9 mouse cellular contexts compared by ENCODE assay signal in the genomic region with DNA sequence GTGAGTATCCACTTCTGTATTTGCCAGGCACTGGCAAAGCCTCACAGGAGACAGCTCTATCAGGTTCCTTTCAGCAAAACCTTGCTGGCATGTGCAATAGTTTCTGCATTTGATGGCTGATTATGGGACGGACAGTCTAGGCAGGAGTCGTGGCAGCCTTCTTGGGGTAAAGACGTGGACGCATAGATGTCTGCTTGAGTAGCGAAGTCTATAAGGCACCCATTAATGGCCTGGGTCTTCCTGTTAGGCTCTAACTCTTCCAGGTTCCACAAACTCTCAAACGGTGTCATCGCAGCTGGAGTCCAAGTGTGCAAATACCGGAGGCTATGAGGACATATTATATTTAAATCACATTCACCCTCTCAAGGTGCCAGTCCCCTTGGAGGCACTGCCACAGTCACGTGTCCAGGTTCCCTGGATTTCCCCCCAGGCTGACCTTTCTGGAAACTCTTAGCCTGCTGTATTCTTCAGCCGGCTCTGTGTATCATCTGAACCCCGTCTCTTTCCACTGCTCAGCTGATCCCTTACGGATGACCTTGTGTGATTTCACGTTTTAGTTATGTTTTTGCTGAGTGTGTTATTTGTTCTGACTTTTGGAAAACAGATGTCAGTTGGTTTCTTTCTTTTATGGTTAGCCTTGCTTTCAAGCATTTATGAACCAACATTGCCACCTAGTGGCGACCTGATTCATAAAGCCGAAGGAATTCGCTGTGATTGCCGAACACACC.
DNase-seq lines count a peak whose midpoint lies in the region; ATAC-seq and TF ChIP-seq lines count a peak whose summit lies in the region.
"Had no signal": no experiment of that assay in that cellular context is flagged by ENCODE, and none has a peak within 500 bp of the region (broad histone marks: within the 10 kb centered on the region; RNA-seq: fewer than 3 reads in every experiment).

No protein-coding gene starts in this region.

- TF ChIP-seq POLR2A in MEL (IDR thresholded peaks at IDR 0.05; ENCODE audit: control insufficient read depth in 1 of 2, insufficient read depth in 1 of 2, low read depth in 1 of 2, low read length in 2 of 2, poor library complexity in 1 of 2), result no peak

- no peak overlapping the region for H3K9ac ChIP-seq in MEL (ENCODE audit: control insufficient read depth, low read depth, low read length, poor library complexity, severe bottlenecking)
- H3K9ac ChIP-seq in forebrain, embryonic 15.5 days (replicated peaks), result no peak overlapping the region
- H3K9ac ChIP-seq in lung, embryonic 14.5 days, result no peak overlapping the region
- H3K9ac ChIP-seq: liver, embryonic 15.5 days had no signal

- peaks cover 0 to 1% of the 10 kb centered on the region in 2 experiments; a peak in 1 of 4 replicates for H3K27me3 ChIP-seq in MEL (ENCODE audit: control insufficient read depth in 1 of 2, insufficient read depth in 2 of 2, low read length in 2 of 2)
- no peaks in the 10 kb centered on the region for H3K27me3 ChIP-seq in forebrain, embryonic 15.5 days
- no peaks in the 10 kb centered on the region for H3K27me3 ChIP-seq in lung, embryonic 14.5 days (ENCODE audit: insufficient read depth, low read length)
- H3K27me3 ChIP-seq: liver, embryonic 15.5 days had no signal

- no peak overlapping the region for H3K4me3 ChIP-seq in MEL (ENCODE audit: control insufficient read depth in 1 of 2, insufficient read depth in 1 of 2, low read depth in 2 of 2, low read length in 2 of 2)
- H3K4me3 ChIP-seq in forebrain, embryonic 15.5 days, result peak overlapping the region; percentile 23; the same call in 1 of the 2 replicates
- no peak overlapping the region for H3K4me3 ChIP-seq in lung, embryonic 14.5 days (ENCODE audit: low read depth, low read length)
- H3K4me3 ChIP-seq: liver, embryonic 15.5 days had no signal

- TF ChIP-seq RAD21 in MEL (IDR thresholded peaks at IDR 0.05; ENCODE audit: low read depth, low read length), result peak; percentile 78

- H3K4me2 ChIP-seq in forebrain, embryonic 15.5 days (replicated peaks), result peak overlapping the region; percentile 40; the same call in 1 of the 2 replicates
- peak overlapping the region; percentile 52 for H3K4me2 ChIP-seq in lung, embryonic 14.5 days
- H3K4me2 ChIP-seq: liver, embryonic 15.5 days had no signal

- DNase-seq in MEL (ENCODE audit: low read depth, low spot score), result peak; percentile 58
- peak; percentile 16 for DNase-seq in heart, postnatal 25 days (ENCODE audit: low spot score)
- peak; percentile 85 to 88 for DNase-seq in kidney, postnatal 4 days
- peak; percentile 96 for DNase-seq in lung, embryonic 14.5 days
- DNase-seq in ovary, postnatal 36 days (ENCODE audit: low spot score), result peak; percentile 30
- DNase-seq in thymus, postnatal 14 days, result peak; percentile 75

- no peaks in the 10 kb centered on the region for H3K36me3 ChIP-seq in MEL (ENCODE audit: control insufficient read depth in 1 of 2, insufficient read depth in 2 of 2, low read length in 2 of 2)
- H3K36me3 ChIP-seq in forebrain, embryonic 15.5 days, result no peaks in the 10 kb centered on the region
- no peaks in the 10 kb centered on the region for H3K36me3 ChIP-seq in lung, embryonic 14.5 days (ENCODE audit: insufficient read depth)
- H3K36me3 ChIP-seq: liver, embryonic 15.5 days had no signal

- no peak overlapping the region for H3K27ac ChIP-seq in MEL (ENCODE audit: control insufficient read depth, low read depth, low read length)
- H3K27ac ChIP-seq in forebrain, embryonic 15.5 days (replicated peaks), result no peak overlapping the region
- no peak overlapping the region for H3K27ac ChIP-seq in lung, embryonic 14.5 days (ENCODE audit: low read depth)
- H3K27ac ChIP-seq: liver, embryonic 15.5 days had no signal

- intact Hi-C loops in heart, postnatal 25 days (cut with DNase I), result loop anchor here (5.0 kb wide), 1 partner anchor 1805 kb away; no protein-coding TSS in a partner anchor

- no peaks in the 10 kb centered on the region for H3K79me2 ChIP-seq in MEL (ENCODE audit: control insufficient read depth, insufficient read depth, low read length, poor library complexity)

- H3K4me1 ChIP-seq in MEL (ENCODE audit: control insufficient read depth in 1 of 2, insufficient read depth in 2 of 2, low read length in 2 of 2), result no peaks in the 10 kb centered on the region
- H3K4me1 ChIP-seq in forebrain, embryonic 15.5 days, result no peaks in the 10 kb centered on the region
- no peaks in the 10 kb centered on the region for H3K4me1 ChIP-seq in lung, embryonic 14.5 days (ENCODE audit: insufficient read depth)
- H3K4me1 ChIP-seq: liver, embryonic 15.5 days had no signal

- H3K9me3 ChIP-seq in MEL (replicated peaks; ENCODE audit: insufficient read depth, low read length), result no peaks in the 10 kb centered on the region
- H3K9me3 ChIP-seq in forebrain, embryonic 15.5 days, result no peaks in the 10 kb centered on the region
- no peaks in the 10 kb centered on the region for H3K9me3 ChIP-seq in lung, embryonic 14.5 days (ENCODE audit: low read depth, low read length)
- H3K9me3 ChIP-seq: liver, embryonic 15.5 days had no signal

- peak; percentile 84 for ATAC-seq in cerebellum, adult (ENCODE audit: insufficient number of reproducible peaks, low FRiP score, low TSS enrichment)
- ATAC-seq in forebrain, embryonic 15.5 days (replicated peaks), result peak; percentile 76
- ATAC-seq in lung, embryonic 14.5 days (ENCODE audit: insufficient read depth), result peak; percentile 52; the same call in 1 of the 2 replicates

- TF ChIP-seq CTCF in MEL (IDR thresholded peaks at IDR 0.05 in 2 of 3, conservative IDR thresholded peaks at IDR 0.05 in 1 of 3; ENCODE audit: control insufficient read depth in 1 of 3, insufficient read depth in 1 of 3, low read depth in 2 of 3, low read length in 3 of 3, poor library complexity in 1 of 3, severe bottlenecking in 1 of 3), result peak; percentile 25 to 64 (median 49); a peak in 5 of 6 replicates
- TF ChIP-seq CTCF in lung, embryonic 14.5 days (IDR thresholded peaks at IDR 0.05; ENCODE audit: low read depth), result peak; percentile 76

- 54% methylated on average over 17 of the region's 17 CpGs for WGBS in forebrain, embryonic 15.5 days
- 44% methylated on average over 17 of the region's 17 CpGs for WGBS in lung, embryonic 14.5 days

- TF ChIP-seq EP300 in MEL (IDR thresholded peaks at IDR 0.05; ENCODE audit: low read depth in 1 of 2, low read length in 2 of 2), result no peak

TF ChIP-seq in MEL, 35 proteins besides CTCF, POLR2A, EP300 and RAD21:
- TF ChIP-seq SIN3A (IDR thresholded peaks at IDR 0.05; ENCODE audit: low read length), result no peak
- peak; percentile 59 for TF ChIP-seq SMC3 (IDR thresholded peaks at IDR 0.05; ENCODE audit: low read depth, low read length)
- peak; percentile 59; the same call in 1 of the 2 replicates for TF ChIP-seq ZC3H11A (IDR thresholded peaks at IDR 0.05; ENCODE audit: low read depth, low read length)

Comparison
In these comparisons a context has a peak if more than half of its experiments do, and no peak if none do; other contexts are left out.
1. DNase-seq: peak in every context shown above with its lines; median percentile 96 in lung, embryonic 14.5 days; 86 in kidney, postnatal 4 days; 75 in thymus, postnatal 14 days; 58 in MEL; 30 in ovary, postnatal 36 days; 16 in heart, postnatal 25 days.